Comparison of ENCODE assay signal across 8 mouse cellular contexts in the genomic region with DNA sequence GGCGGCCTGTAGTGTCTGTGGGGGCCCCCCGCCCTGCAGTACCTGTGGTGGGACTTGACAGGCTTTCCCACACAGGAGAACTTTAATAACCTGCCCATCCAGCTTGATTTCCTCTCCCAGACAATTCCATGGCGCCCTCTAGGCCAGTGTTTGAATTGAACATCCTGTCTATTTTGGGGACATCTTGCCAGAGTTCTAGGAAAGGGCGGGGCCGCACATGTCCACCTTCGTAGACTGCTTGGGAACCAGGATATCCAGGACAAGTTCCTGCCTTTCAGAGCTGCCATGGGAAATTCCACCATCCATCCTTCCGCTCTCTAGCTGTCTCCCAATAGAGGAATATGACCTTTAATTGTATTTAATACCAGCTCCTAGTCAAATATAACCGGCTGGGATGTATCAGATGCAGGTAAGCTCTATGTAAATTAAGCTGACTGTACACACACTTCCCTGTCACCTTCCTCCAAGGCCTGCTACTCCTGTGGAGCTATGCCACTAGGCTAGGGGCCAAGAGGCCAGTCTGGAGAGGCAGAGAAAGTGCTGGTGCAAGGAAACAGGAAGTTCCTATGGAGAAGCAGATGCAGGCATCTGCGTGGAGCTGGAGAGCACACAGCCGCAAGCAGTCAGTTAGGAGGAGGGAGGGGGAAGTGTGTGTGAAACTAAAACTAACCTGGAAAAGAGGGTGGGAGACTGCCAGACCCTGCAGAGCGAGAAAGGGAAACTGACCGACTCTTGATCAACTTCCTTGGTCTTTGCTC. TPM values are rescaled to one million over a fixed set of nuclear protein-coding genes. Genes with fewer than 3 reads are reported as not detected.
A peak's percentile ranks its signal among the peaks of the same experiment; 100 is the strongest.
DNase-seq lines count a peak whose midpoint lies in the region; ATAC-seq lines count a peak whose summit lies in the region.
"Had no signal": no experiment of that assay in that cellular context is flagged by ENCODE, and none has a peak within 500 bp of the region (broad histone marks: within the 10 kb centered on the region; RNA-seq: fewer than 3 reads in every experiment).

No protein-coding gene starts in this region.

- no peak overlapping the region for H3K4me3 ChIP-seq in liver, embryonic 15.5 days (replicated peaks)
- no peak overlapping the region for H3K4me3 ChIP-seq in hindbrain, embryonic 11.5 days (ENCODE audit: low read depth, low read length)
- H3K4me3 ChIP-seq: liver, embryonic 13.5 days had no signal

- no peaks in the 10 kb centered on the region for H3K36me3 ChIP-seq in liver, embryonic 15.5 days (replicated peaks)
- no peaks in the 10 kb centered on the region for H3K36me3 ChIP-seq in hindbrain, embryonic 11.5 days (ENCODE audit: control insufficient read depth, insufficient read depth, low read length)
- H3K36me3 ChIP-seq: liver, embryonic 13.5 days had no signal

- peaks cover 13% of the 10 kb centered on the region for H3K4me1 ChIP-seq in liver, embryonic 15.5 days (replicated peaks)
- H3K4me1 ChIP-seq in hindbrain, embryonic 11.5 days (replicated peaks; ENCODE audit: control insufficient read depth, insufficient read depth, low read length): no peaks in the 10 kb centered on the region

- no peaks in the 10 kb centered on the region for H3K9me3 ChIP-seq in liver, embryonic 15.5 days (replicated peaks)
- H3K9me3 ChIP-seq in hindbrain, embryonic 11.5 days (ENCODE audit: control insufficient read depth, low read length): no peaks in the 10 kb centered on the region
- H3K9me3 ChIP-seq: liver, embryonic 13.5 days had no signal

- H3K27me3 ChIP-seq in liver, embryonic 15.5 days: peaks cover 50% of the 10 kb centered on the region
- no peaks in the 10 kb centered on the region for H3K27me3 ChIP-seq in hindbrain, embryonic 11.5 days (ENCODE audit: control insufficient read depth, insufficient read depth, low read length)

- no peak overlapping the region for H3K27ac ChIP-seq in liver, embryonic 15.5 days (replicated peaks)
- H3K27ac ChIP-seq in hindbrain, embryonic 11.5 days (ENCODE audit: low read depth, low read length): no peak overlapping the region

- no peak overlapping the region for H3K4me2 ChIP-seq in liver, embryonic 15.5 days
- no peak overlapping the region for H3K4me2 ChIP-seq in hindbrain, embryonic 11.5 days (replicated peaks; ENCODE audit: low read depth, low read length)
- H3K4me2 ChIP-seq: liver, embryonic 13.5 days had no signal

- intact Hi-C loops in heart, postnatal 25 days (cut with DNase I): no loop called here

- ATAC-seq in liver, embryonic 15.5 days (ENCODE audit: insufficient read depth): peak; percentile 20; the same call in 1 of the 2 replicates
- no peak for ATAC-seq in hindbrain, embryonic 11.5 days (ENCODE audit: low FRiP score)

- H3K9ac ChIP-seq in liver, embryonic 15.5 days: no peak overlapping the region
- H3K9ac ChIP-seq in hindbrain, embryonic 11.5 days (ENCODE audit: low read depth, low read length): no peak overlapping the region
- H3K9ac ChIP-seq: liver, embryonic 13.5 days had no signal

- DNase-seq in 416B (ENCODE audit: low read depth): peak; percentile 16
- DNase-seq in adrenal gland, postnatal 10 days: peak; percentile 24
- DNase-seq in heart, postnatal 25 days (ENCODE audit: low spot score): peak; percentile 47
- no peak for DNase-seq in Muller cell, postnatal 12 days (ENCODE audit: inconsistent ontology term)
- DNase-seq in hindbrain, embryonic 11.5 days (ENCODE audit: low spot score): no peak
- DNase-seq in layer of hippocampus, postnatal 36 days: no peak
- DNase-seq: liver, embryonic 13.5 days had no signal

- WGBS in liver, embryonic 15.5 days (ENCODE audit: insufficient replicate concordance): 55% methylated on average over 12 of the region's 12 CpGs
- WGBS in hindbrain, embryonic 11.5 days: 82% methylated on average over 12 of the region's 12 CpGs

RNA-seq across cellular contexts. Expression of gene B4galt4, which starts 16.2 kb away (rescaled TPM):
- total RNA-seq in adrenal gland, postnatal 10 days (2021): 10 to 100 TPM; 11.9 to 12.0 TPM
- 10 to 100 TPM in 1 of 2 experiments, 1 to 10 TPM in 1; 9.2 to 11.0 TPM for total RNA-seq in heart, postnatal 25 days (2021)
- polyA plus RNA-seq in liver, embryonic 15.5 days (2015; fragmentation: Nextera tagmentation; extraction: Ambion mirVana): 3.0 and 3.2 TPM in 2 replicates
- 26.4 and 31.1 TPM in 2 replicates for polyA plus RNA-seq in hindbrain, embryonic 11.5 days (2014; fragmentation: Nextera tagmentation; extraction: Ambion mirVana)
- 10 to 100 TPM; 29.8 to 38.8 TPM for total RNA-seq in layer of hippocampus, postnatal 36 days (2021)

RNA-seq across cellular contexts. Expression of gene Upk1b, which starts 41.8 kb away (rescaled TPM):
- total RNA-seq in adrenal gland, postnatal 10 days (2021): 1 to 10 TPM; 4.9 to 5.7 TPM
- total RNA-seq in heart, postnatal 25 days (2021): 1 to 10 TPM; 4.4 to 6.8 TPM
- polyA plus RNA-seq in liver, embryonic 15.5 days (2015; fragmentation: Nextera tagmentation; extraction: Ambion mirVana): 1.3 and 1.8 TPM in 2 replicates
- 2.0 and 4.6 TPM in 2 replicates for polyA plus RNA-seq in hindbrain, embryonic 11.5 days (2014; fragmentation: Nextera tagmentation; extraction: Ambion mirVana)
- 1 to 10 TPM; 1.4 to 1.5 TPM for total RNA-seq in layer of hippocampus, postnatal 36 days (2021)

RNA-seq across cellular contexts. Expression of gene Arhgap31, which starts 45.2 kb away (rescaled TPM):
- total RNA-seq in adrenal gland, postnatal 10 days (2021): 10 to 100 TPM; 31.6 to 36.3 TPM
- 10 to 100 TPM; 34.8 to 48.2 TPM for total RNA-seq in heart, postnatal 25 days (2021)
- 1.5 and 1.6 TPM in 2 replicates for polyA plus RNA-seq in liver, embryonic 15.5 days (2015; fragmentation: Nextera tagmentation; extraction: Ambion mirVana)
- 7.3 and 9.0 TPM in 2 replicates for polyA plus RNA-seq in hindbrain, embryonic 11.5 days (2014; fragmentation: Nextera tagmentation; extraction: Ambion mirVana)
- 10 to 100 TPM; 16.7 to 20.1 TPM for total RNA-seq in layer of hippocampus, postnatal 36 days (2021)

Comparison
In these comparisons a context has a peak if more than half of its experiments do, and no peak if none do; other contexts are left out.
1. DNase-seq: peak in 416B (single experiment), adrenal gland, postnatal 10 days (single experiment) and heart, postnatal 25 days (single experiment); none in Muller cell, postnatal 12 days (single experiment), hindbrain, embryonic 11.5 days (single experiment) and layer of hippocampus, postnatal 36 days (0 of 2).